Mouse (Mus musculus) cortical plate, adult 2 months (tissue): Measurements from ENCODE around the gene Kdm6a.

ENCODE experiments used
- CTCF ChIP-seq: fragments of 200-500 bp; IDR thresholded peaks from 2 replicates; pipeline ENCODE4 v1.5.1; 2011; ENCODE audit warnings: mild to moderate bottlenecking, control low read depth, low read length; ENCODE audit not compliant: insufficient read depth; ENCODE audit errors: extremely low read depth
- POLR2A ChIP-seq: fragments of 200-500 bp; IDR thresholded peaks from 2 replicates; pipeline ENCODE4 v1.6.1; 2011; ENCODE audit warnings: mild to moderate bottlenecking, low read length, control low read depth; ENCODE audit not compliant: insufficient read depth; ENCODE audit errors: extremely low read depth

DNA sequence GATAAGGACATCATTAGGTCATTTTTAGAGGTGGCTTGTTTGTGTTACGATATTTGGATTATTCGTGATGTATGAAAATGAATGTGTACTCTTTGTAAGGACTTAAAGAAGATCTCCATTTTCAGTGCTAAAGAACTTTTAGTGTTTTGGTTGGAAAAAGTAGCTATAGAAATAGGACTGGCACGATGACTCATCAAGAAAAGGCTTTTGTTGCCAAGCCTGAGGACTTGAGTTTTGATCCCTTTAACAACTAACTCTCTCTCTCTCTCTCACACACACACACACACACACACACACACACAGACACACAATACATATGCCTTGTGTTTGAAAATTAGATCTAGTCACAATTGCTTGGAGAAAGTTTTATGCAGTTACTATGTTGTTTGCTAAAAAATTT, 4.6 kb downstream of the Kdm6a start:
- no peak for TF ChIP-seq POLR2A
- TF ChIP-seq CTCF: no peak
